Mouse (Mus musculus): ENCODE data around the gene Adh1.

The Adh1 gene

GRCm38 (mm10) chr3:138241371-138241770 is 19.4 kb upstream of the Adh1 start:
- DNase-seq (ENCODE audit: low read depth), result no peak

- no peak for DNase-seq (ENCODE audit: low read depth)
Measured at GRCm38 (mm10) chr3:138242021-138242726, 18.6 kb upstream of the Adh1 start.

GRCm38 (mm10) chr3:138242933-138243332 is 17.9 kb upstream of the Adh1 start:
- no peak for DNase-seq (ENCODE audit: low read depth)

GRCm38 (mm10) chr3:138244338-138244874 is 16.4 kb upstream of the Adh1 start:
- DNase-seq (ENCODE audit: low read depth), result no peak

GRCm38 (mm10) chr3:138246511-138247020 is 14.2 kb upstream of the Adh1 start:
- DNase-seq (ENCODE audit: low read depth), result no peak

GRCm38 (mm10) chr3:138247241-138247640 is 13.6 kb upstream of the Adh1 start:
- DNase-seq (ENCODE audit: low read depth), result no peak

- no peak for DNase-seq (ENCODE audit: low read depth)
Measured at GRCm38 (mm10) chr3:138248011-138248410, 12.8 kb upstream of the Adh1 start.

GRCm38 (mm10) chr3:138248746-138249145 is 12.0 kb upstream of the Adh1 start:
- DNase-seq (ENCODE audit: low read depth), result no peak

GRCm38 (mm10) chr3:138251156-138251555 is 9.6 kb upstream of the Adh1 start:
- no peak for DNase-seq (ENCODE audit: low read depth)

GRCm38 (mm10) chr3:138254205-138254604 is 6.6 kb upstream of the Adh1 start:
- DNase-seq (ENCODE audit: low read depth), result no peak

- DNase-seq (ENCODE audit: low read depth), result no peak
Measured at GRCm38 (mm10) chr3:138255366-138255765, 5.4 kb upstream of the Adh1 start.

- DNase-seq (ENCODE audit: low read depth), result no peak
Measured at GRCm38 (mm10) chr3:138255780-138256550, 4.8 kb upstream of the Adh1 start.

- no peak for DNase-seq (ENCODE audit: low read depth)
Measured at GRCm38 (mm10) chr3:138262568-138262967, 1.8 kb downstream of the Adh1 start.

GRCm38 (mm10) chr3:138263154-138263930 is 2.6 kb downstream of the Adh1 start:
- no peak for DNase-seq (ENCODE audit: low read depth)

GRCm38 (mm10) chr3:138264648-138265047 is 3.9 kb downstream of the Adh1 start:
- DNase-seq (ENCODE audit: low read depth), result no peak

GRCm38 (mm10) chr3:138270507-138270906 is 9.7 kb downstream of the Adh1 start:
- no peak for DNase-seq (ENCODE audit: low read depth)

- DNase-seq (ENCODE audit: low read depth), result no peak
Measured at GRCm38 (mm10) chr3:138271297-138271696, 10.5 kb downstream of the Adh1 start.

GRCm38 (mm10) chr3:138273080-138273479 is 12.3 kb downstream of the Adh1 start:
- DNase-seq (ENCODE audit: low read depth), result no peak

- DNase-seq (ENCODE audit: low read depth), result no peak
Measured at GRCm38 (mm10) chr3:138275100-138275499, 14.3 kb downstream of the Adh1 start.

- DNase-seq (ENCODE audit: low read depth), result no peak
Measured at GRCm38 (mm10) chr3:138282556-138282955, 21.8 kb downstream of the Adh1 start.

- no peak for DNase-seq (ENCODE audit: low read depth)
Measured at GRCm38 (mm10) chr3:138283831-138284230, 23.0 kb downstream of the Adh1 start.

- no peak for DNase-seq (ENCODE audit: low read depth)
Measured at GRCm38 (mm10) chr3:138285986-138286385, 25.2 kb downstream of the Adh1 start.
